Mouse (Mus musculus) testis, postnatal 14 days (tissue): ENCODE results near the gene Rhobtb3.
"Not testable (repeated sequence)": the region's sequence is repeated elsewhere in the genome, so short reads cannot be mapped to it uniquely, and the experiment has no call there.

Experiments used
- DNase-seq: peaks from one replicate; pipeline ENCODE4 v3.0.0; 2021; ENCODE audit warnings: low spot score

Rhobtb3 gene

DNA sequence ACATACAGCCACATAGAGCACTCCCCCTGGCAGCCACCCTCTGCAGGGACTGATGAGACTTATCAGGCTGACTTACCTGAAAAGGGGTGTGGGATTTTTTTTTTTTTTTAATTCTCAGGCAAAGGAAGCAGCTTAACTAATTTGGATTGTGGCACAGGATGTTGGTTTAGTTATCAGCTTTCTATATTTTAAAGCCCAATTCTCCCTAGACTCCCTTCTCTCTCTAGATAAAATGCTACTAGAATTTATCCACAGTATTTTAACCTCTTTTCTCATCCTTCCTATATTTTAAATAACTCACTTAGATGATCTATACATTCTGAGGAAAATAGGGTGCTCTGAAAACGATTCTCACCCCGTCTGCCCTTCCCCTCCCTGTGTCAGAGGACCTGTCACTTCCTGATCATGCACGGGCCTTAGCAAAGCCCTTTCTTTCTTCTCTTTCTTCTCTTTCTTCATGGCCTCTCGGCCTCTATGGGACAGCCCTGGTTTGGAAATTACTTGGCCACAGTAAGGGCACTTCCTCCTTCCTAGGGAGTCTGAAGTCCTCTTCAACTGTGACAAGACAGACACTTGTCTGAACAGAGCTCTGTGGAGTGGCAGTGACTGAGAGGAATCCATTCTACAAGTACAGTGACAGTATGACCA lies 98.1 kb downstream of the Rhobtb3 start:
- no peak for DNase-seq

DNA sequence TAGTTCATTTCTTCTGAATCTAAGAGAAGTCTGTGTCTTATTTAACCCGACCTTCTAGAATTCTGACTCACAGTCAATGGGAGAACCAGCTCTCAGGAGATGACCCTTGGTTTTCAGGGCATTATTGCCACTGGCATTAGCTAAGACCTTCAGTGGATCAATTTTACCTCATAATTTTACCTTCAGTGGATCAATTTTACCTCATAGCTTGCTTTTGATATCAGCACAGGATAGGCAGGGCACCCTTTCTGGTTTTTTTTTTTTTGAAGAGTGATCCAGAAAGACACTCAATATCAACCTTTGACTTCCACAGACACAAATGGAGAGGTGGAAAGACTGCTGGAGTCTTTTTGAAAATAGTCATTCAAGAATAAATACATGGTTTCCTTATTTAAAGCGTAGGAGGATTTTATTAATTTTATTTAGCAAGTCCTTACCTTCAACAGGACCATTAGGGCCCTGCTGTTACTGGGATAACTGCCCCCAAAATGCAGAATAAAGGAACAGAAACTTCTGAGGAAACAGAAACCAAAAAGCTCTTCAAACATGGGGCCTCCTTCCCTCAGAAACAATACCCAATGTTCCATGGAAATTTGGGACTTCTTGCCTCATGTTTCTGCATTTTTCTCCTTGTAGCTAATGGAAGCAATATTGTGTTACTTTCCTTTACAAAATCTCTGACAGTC lies 98.7 kb downstream of the Rhobtb3 start:
- DNase-seq = no peak

DNA sequence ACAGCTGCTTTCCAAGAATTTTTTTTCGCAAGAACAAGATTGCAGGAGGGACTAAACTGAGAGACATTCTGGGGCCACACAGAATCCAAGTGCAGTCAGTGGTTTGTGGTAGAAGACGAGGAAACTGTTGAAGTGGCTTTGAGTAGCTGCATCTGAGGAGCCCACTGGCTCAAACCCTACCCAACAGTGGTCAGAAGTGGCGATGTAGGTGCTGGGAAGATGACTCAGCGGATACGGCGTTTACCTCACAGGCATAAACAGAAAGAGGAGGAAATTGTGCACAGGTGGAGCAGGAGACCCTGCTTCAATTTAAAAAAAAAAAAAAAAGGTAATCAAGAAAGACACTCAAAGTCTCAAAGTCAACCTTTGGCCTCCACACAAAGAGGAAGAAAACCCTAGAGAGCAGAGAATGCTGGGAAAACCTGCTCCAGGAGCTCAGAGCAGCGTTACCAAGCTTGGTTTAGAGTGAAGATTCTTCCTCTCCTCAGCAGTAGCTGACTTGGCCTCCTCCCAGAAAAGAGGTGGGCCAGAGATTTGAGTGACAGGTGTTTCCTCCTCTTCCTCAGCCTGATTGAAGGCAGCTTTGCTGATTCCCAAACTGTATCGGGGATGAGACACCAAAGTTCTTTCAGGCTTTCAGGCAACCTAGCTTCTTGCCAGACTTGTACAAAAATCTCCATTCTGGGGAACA lies 99.6 kb downstream of the Rhobtb3 start:
- DNase-seq = no peak

DNA sequence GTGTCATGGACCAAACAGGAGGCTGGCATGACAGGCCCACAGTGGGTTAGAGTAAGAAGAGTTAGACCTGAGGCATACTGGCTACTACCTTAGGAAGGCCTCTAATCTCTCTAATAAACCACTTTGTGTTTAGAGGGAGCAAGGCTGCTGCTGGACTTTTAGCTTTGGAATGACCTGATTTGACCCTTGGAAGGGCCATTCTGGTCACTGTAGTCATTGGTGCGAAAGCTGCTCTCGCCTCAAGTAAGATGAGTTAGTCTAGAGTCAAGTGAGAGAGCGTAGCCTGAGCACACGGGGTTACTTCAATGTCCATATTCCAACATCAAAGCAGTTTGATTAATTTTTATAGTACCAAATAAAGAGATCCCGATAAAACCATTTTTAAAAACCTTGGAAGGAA lies 100.4 kb downstream of the Rhobtb3 start:
- no peak for DNase-seq

DNA sequence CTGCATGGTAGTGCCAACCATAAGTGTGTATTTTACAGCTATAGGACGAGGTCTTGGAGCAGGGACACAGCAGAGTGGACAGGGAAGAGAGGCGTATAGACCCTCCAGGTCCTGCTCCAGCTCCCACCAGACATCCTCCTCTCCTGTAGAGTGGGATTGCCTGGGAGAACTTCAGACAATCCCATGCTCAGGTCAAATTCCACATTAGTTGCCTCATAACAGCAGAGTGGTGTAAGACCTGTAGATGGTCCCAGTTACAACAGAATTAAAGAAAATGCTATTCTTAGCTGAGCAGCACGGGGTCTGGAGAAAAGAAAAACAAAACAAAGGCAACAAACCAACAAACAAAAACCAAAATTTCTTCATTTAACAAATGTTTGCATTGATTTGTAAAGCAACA lies 101.8 kb downstream of the Rhobtb3 start:
- no peak for DNase-seq

DNA sequence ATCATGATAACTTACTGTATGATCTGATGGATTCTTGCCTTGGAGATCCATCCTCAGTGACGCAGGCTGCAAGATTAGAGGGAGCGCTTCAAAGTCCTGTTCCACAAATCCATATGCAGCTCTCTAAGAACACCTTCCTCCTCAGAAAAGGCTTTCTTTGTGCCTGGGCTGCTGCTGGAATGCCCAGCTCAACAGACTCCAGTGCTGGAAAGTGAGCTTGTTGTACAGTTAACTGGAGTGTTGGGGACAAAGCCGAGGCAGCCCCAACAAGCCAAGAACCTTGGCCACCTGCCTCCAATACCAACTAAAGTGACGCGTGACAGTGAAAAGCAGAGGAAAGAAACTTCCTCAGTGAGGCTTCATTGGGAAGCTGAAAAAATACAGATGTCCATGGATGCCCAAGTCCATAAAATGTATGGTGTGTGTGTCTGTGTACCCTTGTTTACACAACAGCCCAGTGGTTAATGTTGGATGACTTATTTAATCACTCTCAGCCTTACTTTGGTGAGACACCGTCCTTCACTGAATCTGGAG lies 102.9 kb downstream of the Rhobtb3 start:
- no peak for DNase-seq

DNA sequence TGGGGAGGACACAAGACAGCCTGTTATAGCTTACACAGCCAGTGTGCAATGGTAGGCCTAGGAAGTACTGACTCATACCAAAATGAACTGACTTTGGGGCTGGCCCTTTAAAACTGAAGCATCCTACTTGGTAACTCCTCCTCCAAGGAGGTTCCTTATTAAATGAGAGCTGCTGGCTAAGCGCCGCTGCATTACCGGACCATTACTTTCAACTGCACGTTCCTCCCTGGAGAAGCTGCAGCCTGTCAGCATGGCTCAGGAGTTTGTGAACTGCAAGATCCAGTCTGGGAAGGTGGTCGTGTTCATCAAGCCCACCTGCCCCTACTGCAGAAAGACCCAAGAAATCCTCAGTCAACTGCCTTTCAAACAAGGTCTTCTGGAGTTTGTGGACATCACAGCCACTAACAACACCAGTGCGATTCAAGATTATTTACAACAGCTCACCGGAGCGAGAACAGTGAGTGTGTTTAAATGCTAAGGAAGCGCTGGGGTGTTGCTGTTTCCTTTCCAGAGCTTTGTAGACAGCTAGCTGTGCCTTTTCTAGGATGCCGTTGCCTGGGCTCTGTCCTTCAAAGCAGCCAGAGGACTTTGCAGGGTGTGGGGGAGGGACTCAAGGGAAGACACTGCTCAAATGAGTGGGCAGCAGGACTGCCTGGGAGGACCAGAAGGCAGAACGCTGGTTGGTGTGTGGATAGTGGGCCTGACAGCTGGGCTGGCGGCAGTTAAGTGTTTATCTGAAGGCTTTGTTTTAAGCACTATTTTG lies 103.8 kb downstream of the Rhobtb3 start, which contains the start of gene Glrx:
Glrx (plus strand) TSS at position 150 of the 763 bp plus-strand sequence.
- DNase-seq = peak; percentile 54

DNA sequence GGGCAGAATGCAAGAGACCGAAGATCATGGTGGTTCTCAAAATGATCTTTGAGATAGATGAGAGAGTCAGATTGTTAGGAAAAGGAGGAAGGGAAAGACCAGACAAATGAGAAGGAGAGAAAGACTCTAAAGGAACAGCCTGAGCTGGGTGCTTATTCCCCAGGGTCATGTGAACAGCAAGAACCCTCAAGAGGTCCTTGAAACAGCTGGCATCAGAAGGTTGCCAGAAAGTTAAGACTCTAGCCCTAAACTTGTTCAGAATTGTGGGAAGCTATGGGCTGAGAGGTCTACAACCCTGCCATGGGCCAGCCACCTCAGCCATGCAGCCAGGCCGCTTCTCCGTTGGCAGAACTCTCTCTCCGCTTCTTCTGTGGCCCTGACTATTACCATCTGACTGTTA lies 105.2 kb downstream of the Rhobtb3 start:
- no peak for DNase-seq

DNA sequence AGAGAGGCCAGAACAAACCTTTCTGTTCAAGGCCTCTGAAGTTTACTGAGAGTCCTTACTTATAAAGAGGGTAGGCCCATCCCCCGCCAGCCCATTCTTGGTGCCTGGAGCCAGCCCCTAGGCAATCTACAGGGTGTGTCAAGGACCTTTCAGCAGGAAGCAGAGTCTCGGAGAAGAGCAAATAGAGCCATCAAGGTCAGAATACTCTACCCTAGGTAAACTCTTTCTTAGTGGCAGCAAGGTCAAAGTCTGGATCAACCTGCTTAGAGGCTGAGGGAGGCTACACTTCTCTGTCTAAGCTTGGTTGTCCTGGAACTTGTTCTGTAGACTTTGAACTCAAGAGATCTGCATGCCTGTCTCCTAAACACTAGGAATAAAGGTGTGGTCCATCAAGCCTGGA lies 108.3 kb downstream of the Rhobtb3 start:
- no peak for DNase-seq

DNA sequence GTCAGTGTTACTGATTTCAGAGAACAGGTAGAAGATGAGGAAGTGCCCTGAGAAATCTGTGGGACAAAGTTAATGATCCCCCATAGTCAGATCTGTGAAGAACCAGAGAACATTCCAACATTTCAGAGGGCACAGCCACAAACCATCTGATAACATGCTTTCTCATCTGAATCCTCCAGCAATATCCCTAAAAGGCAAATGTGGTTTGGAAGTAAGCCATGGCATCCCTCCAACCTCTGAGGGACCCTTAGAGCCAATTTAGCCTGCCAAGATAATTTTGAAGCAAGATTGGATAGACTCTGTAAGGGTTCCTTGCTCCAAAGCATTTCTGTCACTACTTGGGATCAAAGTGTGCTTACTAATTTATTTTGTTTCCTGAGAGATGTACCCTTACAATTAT lies 110.2 kb downstream of the Rhobtb3 start:
- DNase-seq = peak; percentile 29

DNA sequence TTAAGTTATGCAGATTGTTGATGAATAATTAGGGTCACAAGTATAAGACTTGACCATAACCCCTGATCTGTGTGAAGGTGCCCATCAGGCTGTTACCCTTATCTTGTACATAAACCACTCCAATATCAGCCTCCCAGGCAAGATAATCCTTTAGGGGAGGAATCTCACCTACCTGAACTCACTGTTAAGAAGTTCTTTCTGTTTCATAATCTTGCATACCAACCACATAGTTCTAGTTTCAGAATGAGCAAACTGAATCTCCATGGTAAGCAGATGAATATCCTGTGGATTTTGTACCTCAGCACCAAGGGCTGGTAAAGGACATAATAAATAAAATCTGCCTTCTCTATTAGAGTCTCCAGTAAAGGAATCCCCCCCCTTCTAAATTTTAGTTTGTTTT lies 111.0 kb downstream of the Rhobtb3 start:
- no peak for DNase-seq

DNA sequence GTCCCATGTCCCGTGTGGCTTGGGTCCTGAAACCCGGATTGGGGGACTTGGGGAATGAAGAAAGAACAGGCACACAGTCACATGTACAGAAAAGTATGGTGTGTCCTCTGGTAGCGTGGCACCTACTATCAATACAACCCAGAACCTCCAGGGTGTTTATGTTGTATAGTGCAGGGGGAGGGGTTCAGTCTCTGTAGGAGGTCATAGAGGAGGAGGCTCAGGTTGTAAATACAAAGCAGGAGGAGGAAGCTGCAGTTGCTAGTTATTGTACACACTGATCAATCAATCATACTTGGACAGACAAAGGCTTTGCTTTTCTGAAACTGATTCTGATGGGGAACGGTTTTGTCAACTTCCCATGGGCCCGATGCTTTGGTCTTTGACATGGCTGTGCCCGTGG lies 112.0 kb downstream of the Rhobtb3 start:
- DNase-seq = no peak

DNA sequence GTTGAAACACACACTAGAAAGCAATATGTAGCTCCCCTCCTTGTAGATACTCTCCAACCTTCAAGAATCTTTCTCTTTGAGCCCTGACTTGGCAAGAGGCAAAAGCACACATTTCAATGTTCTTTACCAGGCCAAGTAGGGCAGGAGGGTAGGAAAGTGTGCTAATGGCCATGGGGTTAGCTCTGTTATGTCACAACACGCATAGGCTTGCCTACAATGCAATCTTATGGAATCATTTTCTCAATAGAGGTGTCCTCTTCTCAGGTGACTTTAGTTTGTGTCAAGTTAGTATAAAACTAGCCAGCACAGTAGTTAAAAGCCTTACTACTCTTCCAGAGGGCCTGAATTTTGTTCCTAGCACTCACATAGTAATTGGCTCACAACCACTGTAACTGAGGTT lies 113.0 kb downstream of the Rhobtb3 start:
- no peak for DNase-seq

DNA sequence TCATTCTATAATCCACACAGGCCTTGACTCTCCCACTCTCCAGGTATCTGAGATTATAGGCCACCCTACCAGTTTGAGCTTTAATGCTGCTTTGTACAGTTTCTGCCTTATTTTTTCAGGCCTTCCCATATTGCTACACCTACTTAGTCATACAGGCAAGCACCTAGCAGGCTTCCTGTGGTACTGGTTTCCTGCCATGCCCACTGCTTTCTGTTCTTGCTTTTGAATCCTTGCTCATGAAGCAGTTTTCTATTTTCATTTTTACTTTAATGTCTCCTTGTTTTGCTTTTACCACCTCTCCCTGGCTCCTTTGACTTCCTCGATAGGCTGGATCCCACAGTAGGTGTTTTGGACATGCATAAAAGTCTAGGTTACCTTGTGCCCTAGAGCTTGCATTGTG lies 118.3 kb downstream of the Rhobtb3 start:
- no peak for DNase-seq

DNA sequence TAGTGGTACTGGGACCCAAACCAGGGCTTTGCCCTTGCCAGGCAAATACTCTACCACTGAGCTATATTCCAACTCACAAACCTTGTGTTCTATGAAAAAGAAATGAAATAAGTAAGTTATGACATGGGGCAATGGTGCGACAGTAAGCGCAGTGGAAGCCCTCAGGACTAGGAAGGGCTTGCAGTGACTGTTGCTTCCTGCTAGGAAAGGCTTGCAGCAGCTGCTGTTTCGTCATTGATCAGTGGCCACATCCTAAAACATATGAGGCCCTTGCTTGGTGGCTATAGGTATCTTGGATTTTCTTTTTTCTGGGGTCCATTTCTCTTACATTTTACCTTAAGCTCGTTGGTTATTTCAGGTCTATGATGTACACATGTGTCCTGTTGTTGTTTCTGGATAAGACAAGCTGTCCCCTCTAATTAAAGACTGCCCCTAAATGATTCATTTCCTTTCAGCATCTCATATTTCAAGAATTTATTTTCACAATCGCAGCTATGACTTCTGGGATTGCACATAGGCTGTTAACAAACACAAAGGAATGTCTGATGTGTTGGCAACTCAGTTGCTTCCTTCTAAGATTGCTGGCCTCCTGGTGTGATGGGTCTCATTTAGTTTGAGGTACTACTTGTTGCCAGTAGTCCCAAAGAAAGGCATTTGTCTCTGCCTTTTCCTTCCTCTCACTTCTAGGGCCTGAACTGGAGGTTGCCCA lies 119.0 kb downstream of the Rhobtb3 start:
- no peak for DNase-seq

DNA sequence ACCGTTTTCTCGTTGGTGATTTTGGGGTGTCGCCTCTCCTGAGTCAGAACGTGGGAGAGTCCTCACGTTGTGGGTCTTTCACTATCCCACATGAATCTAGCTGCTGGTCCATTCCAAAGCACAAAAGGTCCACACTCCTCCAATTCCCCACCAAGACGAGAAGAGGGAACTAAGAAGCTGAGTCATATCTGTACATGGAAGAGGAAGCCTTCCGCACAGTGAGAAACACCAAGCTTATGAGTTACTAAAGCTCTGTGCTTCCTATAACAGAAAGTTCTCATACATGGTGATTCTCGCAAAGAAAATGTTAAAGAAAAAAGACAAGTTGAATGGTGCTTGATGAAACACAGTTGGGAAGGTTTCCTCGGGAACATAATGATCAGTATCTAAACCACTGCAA lies 120.5 kb downstream of the Rhobtb3 start:
- DNase-seq = no peak

DNA sequence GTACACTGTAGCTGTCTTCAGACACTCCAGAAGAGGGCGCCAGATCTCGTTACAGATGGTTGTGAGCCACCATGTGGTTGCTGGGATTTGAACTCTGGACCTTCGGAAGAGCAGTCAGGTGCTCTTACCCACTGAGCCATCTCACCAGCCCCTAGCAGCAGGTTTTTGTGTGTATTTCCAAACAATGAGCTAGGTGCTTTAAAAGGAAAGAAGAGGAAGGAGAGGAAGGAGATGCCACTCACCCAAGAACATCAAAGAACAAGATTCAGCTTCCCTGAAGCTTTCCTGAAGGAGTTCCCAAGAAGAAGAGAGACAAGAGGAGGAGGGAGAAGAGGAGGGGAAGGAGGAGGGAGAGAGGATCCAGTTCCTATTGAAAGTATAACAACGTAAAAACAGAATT lies 121.4 kb downstream of the Rhobtb3 start:
- not testable (repeated sequence) for DNase-seq

DNA sequence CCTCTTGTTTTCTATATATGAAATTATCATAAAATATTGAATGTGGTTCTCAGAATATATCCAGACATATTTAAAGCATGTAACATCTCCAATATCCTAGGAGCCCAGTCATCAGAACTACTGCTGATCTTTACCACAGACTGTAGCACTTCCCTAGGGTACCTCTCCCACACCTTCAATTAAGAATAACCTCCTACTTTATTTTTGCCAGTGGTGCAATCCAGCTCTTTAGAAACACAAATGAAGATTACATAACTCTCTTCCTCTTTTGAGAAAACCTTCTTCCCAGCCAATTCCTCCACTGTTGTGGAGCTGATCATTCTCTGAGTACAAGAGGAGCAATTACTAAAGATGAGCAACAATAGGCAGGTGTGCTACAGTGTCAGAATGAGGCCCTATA lies 123.8 kb downstream of the Rhobtb3 start:
- DNase-seq = no peak
